Mouse (Mus musculus): Measurements from ENCODE around the gene Zfp94. TPM values are rescaled to one million over a fixed set of nuclear protein-coding genes. Genes with fewer than 3 reads are reported as not detected.

The Zfp94 gene
- polyA plus RNA-seq, 1 experiment from 2014 or later = 15.8 TPM

GRCm38 (mm10) chr7:24343701-24344272 is 27.3 kb upstream of the Zfp94 start:
- WGBS = 55% methylated on average over 7 of the region's 7 CpGs
- H3K27me3 ChIP-seq = no peaks in the 10 kb centered on the region
- no peak overlapping the region for H3K27ac ChIP-seq
- H3K9me3 ChIP-seq = no peaks in the 10 kb centered on the region
- no peak for ATAC-seq (ENCODE audit: insufficient number of reproducible peaks, insufficient read depth, low FRiP score, low TSS enrichment)
- H3K4me3 ChIP-seq = no peak overlapping the region
- H3K4me2 ChIP-seq (replicated peaks) = no peak overlapping the region
- H3K4me1 ChIP-seq = no peaks in the 10 kb centered on the region
- no peak overlapping the region for H3K9ac ChIP-seq
- no peaks in the 10 kb centered on the region for H3K36me3 ChIP-seq

GRCm38 (mm10) chr7:24338241-24338640 is 21.8 kb upstream of the Zfp94 start:
- no peaks in the 10 kb centered on the region for H3K4me1 ChIP-seq
- no peaks in the 10 kb centered on the region for H3K36me3 ChIP-seq
- H3K9me3 ChIP-seq = no peaks in the 10 kb centered on the region
- H3K27ac ChIP-seq = no peak overlapping the region
- peaks cover 15% of the 10 kb centered on the region for H3K27me3 ChIP-seq
- no peak overlapping the region for H3K4me2 ChIP-seq (replicated peaks)
- no peak overlapping the region for H3K4me3 ChIP-seq
- 37% methylated on average over 2 of the region's 2 CpGs for WGBS
- H3K9ac ChIP-seq = no peak overlapping the region
- no peak for ATAC-seq (ENCODE audit: insufficient number of reproducible peaks, insufficient read depth, low FRiP score, low TSS enrichment)

GRCm38 (mm10) chr7:24335699-24336309 is 19.3 kb upstream of the Zfp94 start:
- H3K36me3 ChIP-seq = no peaks in the 10 kb centered on the region
- H3K4me1 ChIP-seq = no peaks in the 10 kb centered on the region
- 13% methylated on average over 5 of the region's 5 CpGs for WGBS
- no peak for ATAC-seq (ENCODE audit: insufficient number of reproducible peaks, insufficient read depth, low FRiP score, low TSS enrichment)
- H3K4me2 ChIP-seq (replicated peaks) = no peak overlapping the region
- no peak overlapping the region for H3K9ac ChIP-seq
- no peak overlapping the region for H3K4me3 ChIP-seq
- no peak overlapping the region for H3K27ac ChIP-seq
- no peaks in the 10 kb centered on the region for H3K9me3 ChIP-seq
- peaks cover 22% of the 10 kb centered on the region for H3K27me3 ChIP-seq

- no peak for ATAC-seq (ENCODE audit: insufficient number of reproducible peaks, insufficient read depth, low FRiP score, low TSS enrichment)
- peaks cover 22% of the 10 kb centered on the region for H3K27me3 ChIP-seq
- no peak within 1 kb of the TSS for H3K9ac ChIP-seq
- H3K9me3 ChIP-seq = no peaks in the 10 kb centered on the region
- H3K4me3 ChIP-seq = no peak within 1 kb of the TSS
- H3K36me3 ChIP-seq = no peaks in the 10 kb centered on the region
- no peak within 1 kb of the TSS for H3K27ac ChIP-seq
- H3K4me1 ChIP-seq = no peaks in the 10 kb centered on the region
- H3K4me2 ChIP-seq (replicated peaks) = 0 out of 2 replicates have a peak within 1 kb of the TSS, but pooled peaks have one; percentile 6
- WGBS = 47% methylated on average over 49 of the region's 49 CpGs
Measured at GRCm38 (mm10) chr7:24333304-24333986, 17.0 kb upstream of the Zfp94 start, which contains the start of gene Tescl. TSS of gene Tescl (minus strand) at chr7:24333936.

- H3K4me2 ChIP-seq (replicated peaks) = no peak overlapping the region
- H3K4me1 ChIP-seq = no peaks in the 10 kb centered on the region
- H3K36me3 ChIP-seq = no peaks in the 10 kb centered on the region
- 88% methylated on average over 14 of the region's 14 CpGs for WGBS
- H3K9ac ChIP-seq = no peak overlapping the region
- no peaks in the 10 kb centered on the region for H3K27me3 ChIP-seq
- no peak overlapping the region for H3K4me3 ChIP-seq
- peaks cover 11% of the 10 kb centered on the region; the same call in 1 of the 2 replicates for H3K9me3 ChIP-seq
- no peak for ATAC-seq (ENCODE audit: insufficient number of reproducible peaks, insufficient read depth, low FRiP score, low TSS enrichment)
- no peak overlapping the region for H3K27ac ChIP-seq
Measured at GRCm38 (mm10) chr7:24327281-24327975, 11.0 kb upstream of the Zfp94 start.

GRCm38 (mm10) chr7:24326273-24327135 is 10.0 kb upstream of the Zfp94 start:
- Histone ChIP-seq H3K4me1 (no peaks in the 10 kb centered on the region), H3K4me2 (replicated peaks) (peak overlapping the region; percentile 46), H3K27me3 (no peaks in the 10 kb centered on the region), H3K36me3 (no peaks in the 10 kb centered on the region), H3K9me3 (peaks cover 11% of the 10 kb centered on the region; the same call in 1 of the 2 replicates), H3K4me3 (peak overlapping the region; percentile 22), H3K27ac (peak overlapping the region; percentile 26; the same call in 1 of the 2 replicates), H3K9ac (0 out of 2 replicates have a peak overlapping the region, but pooled peaks have one; percentile 34)
- 47% methylated on average over 20 of the region's 20 CpGs for WGBS
- no peak for ATAC-seq (ENCODE audit: insufficient number of reproducible peaks, insufficient read depth, low FRiP score, low TSS enrichment)

- no peaks in the 10 kb centered on the region for H3K36me3 ChIP-seq
- no peaks in the 10 kb centered on the region for H3K4me1 ChIP-seq
- H3K9me3 ChIP-seq = peaks cover 11% of the 10 kb centered on the region; the same call in 1 of the 2 replicates
- H3K27me3 ChIP-seq = no peaks in the 10 kb centered on the region
- peak overlapping the region; percentile 22 for H3K4me3 ChIP-seq
- ATAC-seq (ENCODE audit: insufficient number of reproducible peaks, insufficient read depth, low FRiP score, low TSS enrichment) = peak; percentile 88
- H3K4me2 ChIP-seq (replicated peaks) = peak overlapping the region; percentile 46
- H3K9ac ChIP-seq = peak overlapping the region; percentile 34
- peak overlapping the region; percentile 26; the same call in 1 of the 2 replicates for H3K27ac ChIP-seq
- 7% methylated on average over 13 of the region's 13 CpGs for WGBS
Measured at GRCm38 (mm10) chr7:24325675-24326128, 9.2 kb upstream of the Zfp94 start.

- Histone ChIP-seq H3K4me1 (no peaks in the 10 kb centered on the region), H3K9ac (no peak overlapping the region), H3K4me3 (no peak overlapping the region), H3K36me3 (no peaks in the 10 kb centered on the region), H3K27ac (no peak overlapping the region), H3K9me3 (peaks cover 11% of the 10 kb centered on the region; the same call in 1 of the 2 replicates), H3K4me2 (replicated peaks) (peak overlapping the region; percentile 46; the same call in 1 of the 2 replicates), H3K27me3 (no peaks in the 10 kb centered on the region)
- ATAC-seq (ENCODE audit: insufficient number of reproducible peaks, insufficient read depth, low FRiP score, low TSS enrichment) = no peak
- 87% methylated on average over 6 of the region's 6 CpGs for WGBS
Measured at GRCm38 (mm10) chr7:24325197-24325596, 8.7 kb upstream of the Zfp94 start.

- no peak overlapping the region for H3K27ac ChIP-seq
- WGBS = 74% methylated on average over 4 of the region's 4 CpGs
- ATAC-seq (ENCODE audit: insufficient number of reproducible peaks, insufficient read depth, low FRiP score, low TSS enrichment) = no peak
- H3K4me3 ChIP-seq = no peak overlapping the region
- peaks cover 11% of the 10 kb centered on the region; the same call in 1 of the 2 replicates for H3K9me3 ChIP-seq
- H3K27me3 ChIP-seq = no peaks in the 10 kb centered on the region
- H3K36me3 ChIP-seq = no peaks in the 10 kb centered on the region
- no peaks in the 10 kb centered on the region for H3K4me1 ChIP-seq
- H3K4me2 ChIP-seq (replicated peaks) = no peak overlapping the region
- H3K9ac ChIP-seq = no peak overlapping the region
Measured at GRCm38 (mm10) chr7:24322593-24322992, 6.1 kb upstream of the Zfp94 start.

GRCm38 (mm10) chr7:24318942-24319341 is 2.5 kb upstream of the Zfp94 start:
- Histone ChIP-seq H3K4me3 (no peak overlapping the region), H3K9ac (no peak overlapping the region), H3K4me1 (peaks cover 4% of the 10 kb centered on the region; the same call in 1 of the 2 replicates), H3K27me3 (no peaks in the 10 kb centered on the region), H3K36me3 (no peaks in the 10 kb centered on the region), H3K9me3 (peaks cover 3% of the 10 kb centered on the region; the same call in 1 of the 2 replicates), H3K27ac (peak overlapping the region; percentile 7; the same call in 1 of the 2 replicates), H3K4me2 (replicated peaks) (no peak overlapping the region)
- WGBS = 37% methylated on average over 6 of the region's 6 CpGs
- no peak for ATAC-seq (ENCODE audit: insufficient number of reproducible peaks, insufficient read depth, low FRiP score, low TSS enrichment)
